Mouse (Mus musculus) neural tube, embryonic 14.5 days (tissue): ENCODE results near the gene Zfp612. TPM values are rescaled to one million over a fixed set of nuclear protein-coding genes. Genes with fewer than 3 reads are reported as not detected.

Experiments
- ATAC-seq: fragments of 200-750 bp; cut with Nextera tagmentation; 2 replicates; pipeline ENCODE4 v1.8.0; 2017; ENCODE audit warnings: low read depth, mild to moderate bottlenecking, moderate TSS enrichment, moderate library complexity
- H3K27ac ChIP-seq: fragments of 300-500 bp; sonication (generic); 2 replicates; pipeline ENCODE4 v1.5.1; 2014; ENCODE audit warnings: low read depth, mild to moderate bottlenecking, control low read depth, low read length, moderate library complexity, mixed read lengths
- H3K27me3 ChIP-seq: fragments of 300-500 bp; sonication (generic); 2 replicates; pipeline ENCODE4 v1.6.1; 2014; ENCODE audit warnings: low read length; ENCODE audit not compliant: control insufficient read depth, insufficient read depth
- H3K36me3 ChIP-seq: fragments of 300-500 bp; sonication (generic); 2 replicates; pipeline ENCODE4 v1.6.1; 2014; ENCODE audit warnings: low read length, mixed read lengths; ENCODE audit not compliant: control insufficient read depth, insufficient read depth
- H3K4me1 ChIP-seq: fragments of 300-500 bp; sonication (generic); 2 replicates; pipeline ENCODE4 v1.6.1; 2014; ENCODE audit warnings: low read length; ENCODE audit not compliant: control insufficient read depth, insufficient read depth
- H3K4me2 ChIP-seq: fragments of 300-500 bp; sonication (generic); 2 replicates; pipeline ENCODE4 v1.6.1; 2014; ENCODE audit warnings: mild to moderate bottlenecking, low read depth, low read length, control low read depth
- H3K4me3 ChIP-seq: fragments of 300-500 bp; sonication (generic); 2 replicates; pipeline ENCODE4 v1.5.1; 2014; ENCODE audit warnings: low read depth, low read length, control low read depth, mixed read lengths
- H3K9ac ChIP-seq: fragments of 300-500 bp; sonication (generic); replicated peaks from 2 replicates; pipeline ENCODE4 v1.6.1; 2014; ENCODE audit warnings: low read depth, mild to moderate bottlenecking, control low read depth, low read length, mixed read lengths
- H3K9me3 ChIP-seq: fragments of 300-500 bp; sonication (generic); 2 replicates; pipeline ENCODE4 v1.6.1; 2016; ENCODE audit warnings: low read length; ENCODE audit not compliant: control insufficient read depth
- WGBS: fragments of 180-500 bp; shearing (Covaris S2); extraction: QIAGEN DNeasy Blood & Tissue Kit; methylation state at CpG from one replicate; pipeline ENCODE4 v1.1.7; 2014; 5-methylcytosine and 5-hydroxymethylcytosine counted together
- polyA plus RNA-seq: library from polyadenylated mRNA; unstranded; fragments of >200 nt; fragmentation: Nextera tagmentation; extraction: Ambion mirVana; gene quantifications from 2 replicates; pipeline ENCODE4 v1.2.1, GENCODE M21; 2014

Gene Zfp612
- polyA plus RNA-seq, 1 experiment from 2014 or later: 25.1 TPM

DNA sequence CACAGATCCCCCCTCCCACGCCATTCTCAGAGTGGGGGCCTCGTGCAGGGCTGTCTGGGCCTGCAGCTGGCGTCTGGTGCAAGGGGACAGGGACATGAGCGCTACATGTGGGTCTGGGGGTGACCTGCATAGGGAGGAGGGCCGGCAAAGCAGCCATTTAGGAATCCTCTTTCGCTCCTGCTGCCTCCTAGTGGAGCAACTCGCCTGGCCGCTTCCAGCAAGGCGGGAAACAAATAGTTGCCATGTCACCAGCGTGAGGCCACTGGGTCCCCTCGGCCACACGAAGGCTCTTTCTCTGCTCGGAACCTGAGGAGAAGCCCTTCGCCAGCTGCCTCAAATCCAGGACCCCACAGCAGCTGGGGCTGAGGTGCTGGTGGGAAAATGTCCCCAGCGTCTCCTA is 22.1 kb downstream of the Zfp612 start:
- no peak overlapping the region for H3K27ac ChIP-seq
- no peak overlapping the region for H3K4me2 ChIP-seq
- no peaks in the 10 kb centered on the region for H3K36me3 ChIP-seq
- no peaks in the 10 kb centered on the region for H3K27me3 ChIP-seq
- 83% methylated on average over 15 of the region's 15 CpGs for WGBS
- no peak for ATAC-seq
- H3K9ac ChIP-seq: no peak overlapping the region
- no peak overlapping the region for H3K4me3 ChIP-seq
- no peaks in the 10 kb centered on the region for H3K9me3 ChIP-seq
- no peaks in the 10 kb centered on the region for H3K4me1 ChIP-seq

DNA sequence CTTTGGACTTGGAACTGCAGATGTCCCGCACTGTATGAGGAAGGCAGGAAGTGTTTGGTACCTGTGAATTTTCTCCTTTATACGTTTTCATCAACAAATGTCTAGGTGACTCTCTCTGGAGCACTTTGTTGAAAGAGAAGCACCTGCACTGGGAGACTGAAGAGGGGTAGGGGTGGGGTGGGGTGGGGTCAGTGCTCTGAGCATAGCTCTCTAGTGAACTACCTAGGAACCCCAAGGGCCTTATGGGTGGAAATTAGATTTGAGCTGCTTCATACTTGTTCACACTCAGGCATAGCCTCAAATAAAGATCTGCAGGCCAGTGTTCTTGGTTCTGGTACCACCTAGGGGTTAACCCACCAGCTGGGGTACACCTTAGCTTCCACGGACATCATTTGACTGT is 23.1 kb downstream of the Zfp612 start, which contains the start of gene Gm17720:
TSS of gene Gm17720 (minus strand) at position 101 of the 400 bp plus-strand sequence.
- no peak within 1 kb of the TSS for H3K27ac ChIP-seq
- no peaks in the 10 kb centered on the region for H3K9me3 ChIP-seq
- H3K9ac ChIP-seq: no peak within 1 kb of the TSS
- ATAC-seq: no peak
- H3K4me1 ChIP-seq: no peaks in the 10 kb centered on the region
- H3K4me2 ChIP-seq: no peak within 1 kb of the TSS
- WGBS: 84% methylated on average over 3 of the region's 3 CpGs
- H3K4me3 ChIP-seq: no peak within 1 kb of the TSS
- H3K36me3 ChIP-seq: no peaks in the 10 kb centered on the region
- H3K27me3 ChIP-seq: no peaks in the 10 kb centered on the region

DNA sequence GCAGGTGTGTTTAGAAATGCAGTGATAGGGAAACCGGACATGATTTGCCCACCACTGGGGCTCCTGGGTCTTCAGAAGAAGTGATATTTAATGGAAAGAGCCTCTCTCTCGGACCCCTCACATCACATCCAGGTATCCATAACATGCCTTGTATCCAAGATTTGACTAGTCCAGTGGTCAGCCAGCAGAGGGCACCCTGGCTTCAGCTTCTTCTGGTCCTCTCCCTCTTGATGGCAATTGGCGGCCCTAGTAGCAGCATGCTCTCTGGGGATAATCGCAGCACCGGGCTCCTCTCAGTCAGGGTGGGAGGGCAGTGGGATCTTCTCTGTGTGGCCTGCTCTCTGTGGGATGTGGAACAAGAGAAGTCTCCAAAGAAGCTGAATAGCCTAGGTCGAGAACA is 40.2 kb downstream of the Zfp612 start:
- H3K4me3 ChIP-seq: no peak overlapping the region
- no peaks in the 10 kb centered on the region for H3K4me1 ChIP-seq
- 48% methylated on average over 6 of the region's 6 CpGs for WGBS
- H3K9ac ChIP-seq: no peak overlapping the region
- no peaks in the 10 kb centered on the region for H3K9me3 ChIP-seq
- H3K36me3 ChIP-seq: no peaks in the 10 kb centered on the region
- no peak for ATAC-seq
- no peaks in the 10 kb centered on the region for H3K27me3 ChIP-seq
- no peak overlapping the region for H3K27ac ChIP-seq
- H3K4me2 ChIP-seq: no peak overlapping the region

DNA sequence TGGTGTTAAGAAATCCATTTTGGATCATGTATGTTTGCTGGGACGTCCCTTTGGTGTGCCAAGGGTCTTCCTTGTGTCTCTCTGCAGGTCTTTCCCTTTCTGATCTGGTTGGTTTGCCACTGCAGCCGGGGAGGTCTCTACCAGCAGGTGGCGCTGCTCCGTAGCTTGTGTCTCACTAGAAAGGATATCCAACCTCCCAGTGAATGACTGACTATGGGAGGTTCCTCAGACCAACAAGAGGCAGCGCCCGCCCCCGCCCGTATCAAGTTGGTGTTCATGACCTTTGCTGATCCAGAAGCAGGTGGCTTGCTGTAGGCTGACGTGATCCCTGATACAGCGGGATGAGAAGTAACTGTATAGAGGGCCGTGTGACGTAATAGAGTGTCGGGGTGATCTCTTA is 51.0 kb downstream of the Zfp612 start:
- no peaks in the 10 kb centered on the region for H3K9me3 ChIP-seq
- no peak overlapping the region for H3K27ac ChIP-seq
- no peak overlapping the region for H3K9ac ChIP-seq
- H3K4me3 ChIP-seq: no peak overlapping the region
- 21% methylated on average over 13 of the region's 13 CpGs for WGBS
- no peaks in the 10 kb centered on the region for H3K27me3 ChIP-seq
- no peak for ATAC-seq
- H3K4me1 ChIP-seq: no peaks in the 10 kb centered on the region
- no peak overlapping the region for H3K4me2 ChIP-seq
- H3K36me3 ChIP-seq: no peaks in the 10 kb centered on the region

DNA sequence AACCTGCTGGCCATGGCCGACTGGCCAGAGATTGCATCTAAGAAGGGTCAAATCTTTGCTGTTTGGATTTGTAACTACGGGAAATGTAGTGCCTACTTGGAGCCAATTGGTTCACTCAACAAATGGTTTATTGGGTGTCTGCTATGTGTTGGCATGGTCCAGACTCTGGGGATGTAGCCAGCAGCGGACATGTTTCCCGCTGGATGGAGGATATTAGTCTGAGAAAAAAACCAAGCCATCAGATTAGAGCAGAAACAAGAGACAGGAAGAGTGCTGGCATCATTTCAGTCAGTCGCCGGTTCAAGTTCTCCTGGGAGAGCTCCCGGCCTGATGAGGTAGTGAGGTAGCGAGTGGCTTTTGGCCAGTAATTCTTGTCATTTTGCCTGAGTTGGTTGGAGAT is 54.7 kb downstream of the Zfp612 start:
- Histone ChIP-seq H3K4me3 (no peak overlapping the region), H3K9ac (no peak overlapping the region), H3K9me3 (no peaks in the 10 kb centered on the region), H3K27ac (no peak overlapping the region), H3K27me3 (no peaks in the 10 kb centered on the region), H3K36me3 (no peaks in the 10 kb centered on the region), H3K4me2 (no peak overlapping the region), H3K4me1 (no peaks in the 10 kb centered on the region)
- 93% methylated on average over 8 of the region's 8 CpGs for WGBS
- no peak for ATAC-seq

DNA sequence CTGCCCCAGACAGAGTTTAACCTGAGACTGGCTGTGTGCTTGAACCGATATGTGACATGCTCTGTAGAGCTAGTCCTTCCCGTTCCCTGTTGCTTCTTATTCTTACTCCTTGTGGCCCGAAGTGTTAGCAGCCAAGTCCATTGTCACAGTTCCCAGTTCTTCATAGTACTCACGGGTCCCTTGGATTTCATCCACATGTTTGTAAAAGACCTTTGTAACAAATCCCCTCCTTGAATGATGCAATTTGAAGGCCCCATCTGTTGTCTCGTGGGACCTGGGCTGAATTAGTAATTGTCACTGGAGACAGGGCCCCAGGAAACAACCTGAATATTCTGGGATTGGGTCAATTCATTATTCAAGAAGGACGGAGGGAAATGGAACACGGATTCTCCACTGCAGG is 56.0 kb downstream of the Zfp612 start:
- Histone ChIP-seq H3K4me3 (no peak overlapping the region), H3K9me3 (no peaks in the 10 kb centered on the region), H3K27me3 (no peaks in the 10 kb centered on the region), H3K27ac (no peak overlapping the region), H3K9ac (no peak overlapping the region), H3K4me1 (no peaks in the 10 kb centered on the region), H3K4me2 (no peak overlapping the region), H3K36me3 (no peaks in the 10 kb centered on the region)
- WGBS: 56% methylated on average over 7 of the region's 7 CpGs
- ATAC-seq: no peak

DNA sequence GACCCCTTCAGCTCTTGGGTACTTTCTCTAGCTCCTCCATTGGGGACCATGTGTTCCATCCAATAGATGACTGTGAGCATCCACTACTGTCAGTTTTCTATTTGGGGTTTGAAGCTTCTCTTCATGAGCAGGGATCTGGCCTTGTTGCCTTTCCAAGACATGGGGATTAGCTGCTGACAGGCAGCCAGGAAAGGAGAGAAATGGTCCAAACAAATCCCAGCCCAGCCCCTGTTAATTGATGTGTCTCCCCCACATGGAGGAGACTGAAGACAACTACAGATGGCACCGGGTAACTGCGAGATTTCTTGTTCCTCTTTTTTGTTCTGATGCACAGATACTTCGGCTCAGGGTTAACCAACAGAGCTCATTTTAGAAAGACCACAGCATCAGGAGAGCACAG is 60.6 kb downstream of the Zfp612 start:
- no peaks in the 10 kb centered on the region for H3K4me1 ChIP-seq
- 95% methylated on average over 3 of the region's 3 CpGs for WGBS
- ATAC-seq: no peak

DNA sequence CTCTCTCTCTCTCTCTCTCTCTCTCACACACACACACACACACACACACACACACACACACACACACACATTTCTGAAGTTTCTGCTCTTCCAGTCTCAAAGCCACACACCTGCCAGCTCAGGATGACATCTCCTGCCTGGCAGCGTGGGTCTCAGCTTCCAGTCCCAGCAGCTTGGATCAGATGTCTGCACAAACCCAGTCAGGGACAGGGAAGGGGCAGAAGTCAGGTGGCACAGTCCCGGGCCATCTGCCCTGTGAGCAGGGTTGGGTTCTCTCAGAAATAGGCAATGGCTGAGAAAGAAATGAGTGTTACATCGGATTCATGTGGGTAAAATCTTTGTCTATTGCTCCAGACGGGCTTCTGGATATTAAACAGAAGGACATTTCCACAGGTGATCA is 61.2 kb downstream of the Zfp612 start:
- H3K27me3 ChIP-seq: no peaks in the 10 kb centered on the region
- no peak overlapping the region for H3K27ac ChIP-seq
- 60% methylated on average over 4 of the region's 4 CpGs for whole genome bisulfite sequencing
- no peaks in the 10 kb centered on the region for H3K4me1 ChIP-seq
- no peak overlapping the region for H3K9ac ChIP-seq
- ATAC-seq: no peak
- no peaks in the 10 kb centered on the region for H3K9me3 ChIP-seq
- H3K36me3 ChIP-seq: no peaks in the 10 kb centered on the region
- H3K4me3 ChIP-seq: no peak overlapping the region
- H3K4me2 ChIP-seq: no peak overlapping the region

More for the DNA sequence above, 60.6 kb downstream of the Zfp612 start:
- no peak overlapping the region for H3K9ac ChIP-seq
- H3K36me3 ChIP-seq: no peaks in the 10 kb centered on the region
- H3K4me3 ChIP-seq: no peak overlapping the region
- no peak overlapping the region for H3K4me2 ChIP-seq
- no peaks in the 10 kb centered on the region for H3K9me3 ChIP-seq
- H3K27me3 ChIP-seq: no peaks in the 10 kb centered on the region
- H3K27ac ChIP-seq: no peak overlapping the region
